Mouse (Mus musculus) embryonic fibroblast, embryonic 13.5 days (primary cell): Measurements from ENCODE around the gene Polr2f. TPM values are rescaled to one million over a fixed set of nuclear protein-coding genes. Genes with fewer than 3 reads are reported as not detected.

Experiments used
- H3K27ac ChIP-seq: 2 replicates; pipeline ENCODE4 v1.5.1; 2012; ENCODE audit warnings: low read length, control low read depth, inconsistent platforms; ENCODE audit not compliant: insufficient read depth
- H3K4me1 ChIP-seq: 2 replicates; pipeline ENCODE4 v1.6.1; 2011; ENCODE audit warnings: low read length; ENCODE audit not compliant: control insufficient read depth, insufficient read depth
- H3K4me3 ChIP-seq: 2 replicates; pipeline ENCODE4 v1.5.1; 2011; ENCODE audit warnings: mild to moderate bottlenecking, control low read depth, low read length; ENCODE audit not compliant: insufficient read depth
- CTCF ChIP-seq: IDR thresholded peaks from 2 replicates; pipeline ENCODE4 v1.5.1; 2011; ENCODE audit warnings: mild to moderate bottlenecking, control low read depth, low read length, moderate library complexity, borderline replicate concordance; ENCODE audit not compliant: insufficient read depth
- POLR2A ChIP-seq: IDR thresholded peaks from 2 replicates; pipeline ENCODE4 v1.6.1; 2011; ENCODE audit warnings: low read depth, mild to moderate bottlenecking, control low read depth, low read length, moderate library complexity
- polyA plus RNA-seq: library from polyadenylated mRNA; stranded (reverse); fragments of >200 nt; gene quantifications from 2 replicates; pipeline ENCODE4 v1.2.4, GENCODE M21; 2011; ENCODE audit warnings: low read depth; ENCODE audit not compliant: missing spikeins, insufficient read length

The Polr2f gene
- polyA plus RNA-seq, 1 experiment = 82.7 TPM

- Histone ChIP-seq H3K4me1 (peaks cover 5% of the 10 kb centered on the region; the same call in 1 of the 2 replicates), H3K4me3 (no peak overlapping the region), H3K27ac (no peak overlapping the region)
- TF ChIP-seq POLR2A = no peak
- no peak for TF ChIP-seq CTCF
Observed at GRCm38 (mm10) chr15:79115276-79115675, 25.5 kb upstream of the Polr2f start.

- H3K4me3 ChIP-seq = no peak overlapping the region
- no peak for TF ChIP-seq POLR2A
Observed at GRCm38 (mm10) chr15:79119491-79119890, 21.3 kb upstream of the Polr2f start.

GRCm38 (mm10) chr15:79122119-79122518, 18.7 kb upstream of the Polr2f start:
- no peak overlapping the region for H3K27ac ChIP-seq
- no peaks in the 10 kb centered on the region for H3K4me1 ChIP-seq
- TF ChIP-seq CTCF = no peak
- TF ChIP-seq POLR2A = no peak
- no peak overlapping the region for H3K4me3 ChIP-seq

More at GRCm38 (mm10) chr15:79119491-79119890, 21.3 kb upstream of the Polr2f start:
- Histone ChIP-seq H3K4me1 (no peaks in the 10 kb centered on the region), H3K27ac (no peak overlapping the region)

GRCm38 (mm10) chr15:79122546-79122945, 18.3 kb upstream of the Polr2f start:
- Histone ChIP-seq H3K27ac (no peak overlapping the region), H3K4me3 (no peak overlapping the region)
- TF ChIP-seq CTCF (no peak), POLR2A (no peak)

GRCm38 (mm10) chr15:79123751-79124150, 17.1 kb upstream of the Polr2f start:
- H3K4me3 ChIP-seq = no peak overlapping the region
- no peaks in the 10 kb centered on the region for H3K4me1 ChIP-seq
- TF ChIP-seq POLR2A = no peak
- no peak for TF ChIP-seq CTCF
- no peak overlapping the region for H3K27ac ChIP-seq

More at GRCm38 (mm10) chr15:79122546-79122945, 18.3 kb upstream of the Polr2f start:
- no peaks in the 10 kb centered on the region for H3K4me1 ChIP-seq

GRCm38 (mm10) chr15:79124331-79124875, 16.4 kb upstream of the Polr2f start:
- H3K4me1 ChIP-seq = no peaks in the 10 kb centered on the region
- no peak for TF ChIP-seq CTCF
- no peak for TF ChIP-seq POLR2A
- no peak overlapping the region for H3K4me3 ChIP-seq
- no peak overlapping the region for H3K27ac ChIP-seq

- Histone ChIP-seq H3K27ac (no peak overlapping the region), H3K4me1 (0 out of 2 replicates have a peak, but pooled peaks cover 4% of the 10 kb centered on the region), H3K4me3 (no peak overlapping the region)
- TF ChIP-seq CTCF = no peak
- TF ChIP-seq POLR2A = no peak
Observed at GRCm38 (mm10) chr15:79126217-79126932, 14.4 kb upstream of the Polr2f start.

- no peak overlapping the region for H3K4me3 ChIP-seq
- TF ChIP-seq POLR2A = no peak
- no peak for TF ChIP-seq CTCF
- H3K27ac ChIP-seq = no peak overlapping the region
- H3K4me1 ChIP-seq = 0 out of 2 replicates have a peak, but pooled peaks cover 4% of the 10 kb centered on the region
Observed at GRCm38 (mm10) chr15:79127101-79127500, 13.7 kb upstream of the Polr2f start.

GRCm38 (mm10) chr15:79128208-79128607, 12.6 kb upstream of the Polr2f start:
- TF ChIP-seq POLR2A (no peak), CTCF (0 out of 2 replicates have a peak, but pooled peaks have one; percentile 9)
- Histone ChIP-seq H3K27ac (no peak overlapping the region), H3K4me3 (no peak overlapping the region)

GRCm38 (mm10) chr15:79129311-79129710, 11.5 kb upstream of the Polr2f start:
- Histone ChIP-seq H3K4me3 (no peak overlapping the region), H3K4me1 (0 out of 2 replicates have a peak, but pooled peaks cover 4% of the 10 kb centered on the region), H3K27ac (no peak overlapping the region)
- TF ChIP-seq CTCF (no peak), POLR2A (no peak)

More at GRCm38 (mm10) chr15:79128208-79128607, 12.6 kb upstream of the Polr2f start:
- 0 out of 2 replicates have a peak, but pooled peaks cover 4% of the 10 kb centered on the region for H3K4me1 ChIP-seq
